30 mouse cellular contexts compared by ENCODE assay signal in the genomic region with DNA sequence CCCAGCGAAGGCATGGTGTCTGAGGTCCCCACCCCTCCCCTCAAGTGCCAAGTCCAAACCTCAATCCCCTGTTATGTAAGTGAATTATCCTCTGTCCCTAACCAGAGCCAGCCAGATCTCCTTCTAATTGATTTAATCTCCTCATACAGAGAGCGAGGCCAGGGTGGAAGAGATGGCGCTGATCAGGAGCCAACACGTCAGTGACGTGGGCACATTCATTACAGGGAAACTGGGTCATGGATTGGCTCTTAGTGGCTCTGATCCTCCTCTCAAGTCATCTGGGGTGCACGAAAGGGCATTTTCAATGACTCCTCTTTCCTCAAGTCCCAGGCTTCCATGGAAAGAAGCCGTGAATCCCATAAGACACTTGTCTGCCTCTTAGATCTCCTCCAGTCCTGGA. TPM values are rescaled to one million over a fixed set of nuclear protein-coding genes. Genes with fewer than 3 reads are reported as not detected.
"Had no signal": no experiment of that assay in that cellular context is flagged by ENCODE, and none has a peak within 500 bp of the region (broad histone marks: within the 10 kb centered on the region; RNA-seq: fewer than 3 reads in every experiment).

No protein-coding gene starts in this region.

- DNase-seq: left cerebral cortex, postnatal 4 days; liver; liver, embryonic 13.5 days; liver, postnatal 0 days; lung, adult 18-20 months; lung, adult 2 months; lung, embryonic 14.5 days; lung, postnatal 10 days; lung, postnatal 14 days; lung, postnatal 36 days; midbrain, embryonic 14.5 days had no signal

- H3K27ac ChIP-seq: left cerebral cortex, adult 2 months; limb, embryonic 10.5 days; limb, embryonic 12.5 days; limb, embryonic 13.5 days; limb, embryonic 15.5 days; liver, embryonic 12.5 days; liver, embryonic 13.5 days; liver, embryonic 14.5 days; liver, embryonic 15.5 days; lung, embryonic 15.5 days; macrophage; midbrain, embryonic 10.5 days; midbrain, embryonic 12.5 days; midbrain, embryonic 13.5 days; midbrain, embryonic 15.5 days had no signal

- ATAC-seq: liver, embryonic 12.5 days; liver, postnatal 0 days; lung, postnatal 0 days; midbrain, embryonic 13.5 days; midbrain, embryonic 15.5 days; midbrain, embryonic 16.5 days had no signal

- H3K4me3 ChIP-seq: left cerebral cortex, adult 2 months; limb, embryonic 10.5 days; limb, embryonic 12.5 days; limb, embryonic 13.5 days; limb, embryonic 15.5 days; liver, embryonic 12.5 days; liver, embryonic 13.5 days; liver, embryonic 15.5 days; lung, embryonic 15.5 days; megakaryocyte, embryonic 14.5 days; midbrain, embryonic 10.5 days; midbrain, embryonic 12.5 days; midbrain, embryonic 13.5 days; midbrain, embryonic 15.5 days; myocyte had no signal

RNA-seq across cellular contexts. Expression of gene Tpbgl, which starts 17.8 kb away (rescaled TPM):
- total RNA-seq: monocyte, adult 5-6 weeks had no signal
